Mouse (Mus musculus): ENCODE measurements around the gene Ube2r2.

The Ube2r2 gene

GRCm38 (mm10) chr4:41179825-41180725, 44.5 kb downstream of the Ube2r2 start:
- no peak for DNase-seq (ENCODE audit: low read depth, low spot score)

- no peak for DNase-seq (ENCODE audit: low read depth, low spot score)
Measured at GRCm38 (mm10) chr4:41189809-41190208, 54.3 kb downstream of the Ube2r2 start.

GRCm38 (mm10) chr4:41192544-41193512, 57.3 kb downstream of the Ube2r2 start:
- DNase-seq (ENCODE audit: low read depth, low spot score): no peak

- no peak for DNase-seq (ENCODE audit: low read depth, low spot score)
Measured at GRCm38 (mm10) chr4:41195328-41195727, 59.8 kb downstream of the Ube2r2 start.

- DNase-seq (ENCODE audit: low read depth, low spot score): no peak
Measured at GRCm38 (mm10) chr4:41196861-41197610, 61.5 kb downstream of the Ube2r2 start.

GRCm38 (mm10) chr4:41202135-41202534, 66.6 kb downstream of the Ube2r2 start:
- DNase-seq (ENCODE audit: low read depth, low spot score): no peak

GRCm38 (mm10) chr4:41205751-41206150, 70.2 kb downstream of the Ube2r2 start:
- DNase-seq (ENCODE audit: low read depth, low spot score): no peak

GRCm38 (mm10) chr4:41208050-41208449, 72.5 kb downstream of the Ube2r2 start:
- DNase-seq (ENCODE audit: low read depth, low spot score): no peak

- DNase-seq (ENCODE audit: low read depth, low spot score): no peak
Measured at GRCm38 (mm10) chr4:41225412-41225811, 89.9 kb downstream of the Ube2r2 start.

- DNase-seq (ENCODE audit: low read depth, low spot score): peak; percentile 42
Measured at GRCm38 (mm10) chr4:41226351-41226750, 90.8 kb downstream of the Ube2r2 start.

- no peak for DNase-seq (ENCODE audit: low read depth, low spot score)
Measured at GRCm38 (mm10) chr4:41235621-41236020, 100.1 kb downstream of the Ube2r2 start.

- DNase-seq (ENCODE audit: low read depth, low spot score): no peak
Measured at GRCm38 (mm10) chr4:41240916-41241315, 105.4 kb downstream of the Ube2r2 start.

Measured in c-Kit-negative CD71-positive TER-119-positive erythroid progenitor cells, embryonic 14.5 days (primary cell).